Mouse (Mus musculus) thymus, adult 18-20 months (tissue): ENCODE data around the gene Psmd13.

Experiments
- DNase-seq, 2 experiments: peaks; one replicate each; pipeline ENCODE4 v3.0.0; 2022; ENCODE audit warnings: mixed read lengths in 2 of 2

Gene Psmd13

GRCm38 (mm10) chr7:140881696-140882468 lies at the start of gene Psmd13, which contains the start of gene Sirt3:
TSS of gene Psmd13 (plus strand) at chr7:140881968.
TSS of gene Sirt3 (minus strand) at chr7:140882309.
- DNase-seq, result peak; percentile 85 to 89

GRCm38 (mm10) chr7:140833341-140833740 lies 48.4 kb upstream of the Psmd13 start:
- no peak for DNase-seq

- no peak for DNase-seq
Measured at GRCm38 (mm10) chr7:140834968-140835757, 46.6 kb upstream of the Psmd13 start, which contains the start of gene Urah. TSS of gene Urah (plus strand) at chr7:140835018.

GRCm38 (mm10) chr7:140835758-140836087 lies 46.0 kb upstream of the Psmd13 start:
- no peak for DNase-seq

- DNase-seq, result no peak
Measured at GRCm38 (mm10) chr7:140836243-140837115, 45.3 kb upstream of the Psmd13 start.

- no peak for DNase-seq
Measured at GRCm38 (mm10) chr7:140839556-140839955, 42.2 kb upstream of the Psmd13 start.

- no peak for DNase-seq
Measured at GRCm38 (mm10) chr7:140840750-140841735, 40.7 kb upstream of the Psmd13 start.

- DNase-seq, result no peak
Measured at GRCm38 (mm10) chr7:140843806-140844205, 38.0 kb upstream of the Psmd13 start.

GRCm38 (mm10) chr7:140844905-140845665 lies 36.7 kb upstream of the Psmd13 start, which contains the start of gene Scgb1c1:
TSS of gene Scgb1c1 (plus strand) at chr7:140845547.
- peak; percentile 69 to 72 for DNase-seq

GRCm38 (mm10) chr7:140845683-140846082 lies 36.1 kb upstream of the Psmd13 start:
- DNase-seq, result no peak

- DNase-seq, result no peak
Measured at GRCm38 (mm10) chr7:140846676-140847075, 35.1 kb upstream of the Psmd13 start.

GRCm38 (mm10) chr7:140847755-140848580 lies 33.8 kb upstream of the Psmd13 start, which contains the start of gene Odf3:
TSS of gene Odf3 (plus strand) at chr7:140847805.
- no peak for DNase-seq

GRCm38 (mm10) chr7:140848591-140848990 lies 33.2 kb upstream of the Psmd13 start:
- DNase-seq, result no peak

GRCm38 (mm10) chr7:140851916-140852315 lies 29.9 kb upstream of the Psmd13 start:
- no peak for DNase-seq

- no peak for DNase-seq
Measured at GRCm38 (mm10) chr7:140853386-140853785, 28.4 kb upstream of the Psmd13 start.

GRCm38 (mm10) chr7:140854483-140854882 lies 27.3 kb upstream of the Psmd13 start:
- no peak for DNase-seq

- DNase-seq, result no peak
Measured at GRCm38 (mm10) chr7:140855181-140855580, 26.6 kb upstream of the Psmd13 start.

GRCm38 (mm10) chr7:140855860-140856784 lies 25.6 kb upstream of the Psmd13 start, which contains the start of gene Gm45785:
TSS of gene Gm45785 (minus strand) at chr7:140856331.
- DNase-seq, result peak; percentile 48 to 57
